Mouse (Mus musculus) liver, embryonic 14.5 days (tissue): ENCODE data around the gene Lipc.

Source experiments
- CTCF ChIP-seq: IDR thresholded peaks from 2 replicates; pipeline ENCODE4 v1.5.1; 2016; ENCODE audit warnings: antibody characterized with exemption, low read depth, control low read depth
- EP300 ChIP-seq: IDR thresholded peaks from 2 replicates; pipeline ENCODE4 v1.6.1; 2016; ENCODE audit warnings: antibody characterized with exemption, low read depth

GRCm38 (mm10) chr9:70981721-70982120 is 29.7 kb upstream of the Lipc start:
- TF ChIP-seq CTCF, result no peak
- no peak for TF ChIP-seq EP300
